Mouse (Mus musculus) forebrain, postnatal 0 days (tissue): ENCODE measurements around the gene Gm4133. TPM values are rescaled to one million over a fixed set of nuclear protein-coding genes. Genes with fewer than 3 reads are reported as not detected.
"Not testable (repeated sequence)": the region's sequence is repeated elsewhere in the genome, so short reads cannot be mapped to it uniquely, and the experiment has no call there.

ENCODE experiments used
- ATAC-seq: fragments of 200-750 bp; cut with Nextera tagmentation; 2 replicates; pipeline ENCODE4 v1.8.0; 2017; ENCODE audit warnings: mild to moderate bottlenecking, moderate library complexity
- DNase-seq: peaks from one replicate; pipeline ENCODE4 v3.0.0-alpha.2; 2015
- H3K27ac ChIP-seq: fragments of 300-500 bp; sonication (generic); 2 replicates; pipeline ENCODE4 v1.5.1; 2014; ENCODE audit warnings: low read depth, mild to moderate bottlenecking, antibody characterized with exemption, low read length, moderate library complexity, mixed read lengths
- H3K27me3 ChIP-seq: fragments of 300-500 bp; sonication (generic); 2 replicates; pipeline ENCODE4 v1.6.1; 2014; ENCODE audit warnings: mild to moderate bottlenecking, low read length, mixed read lengths; ENCODE audit not compliant: insufficient read depth
- H3K36me3 ChIP-seq: fragments of 300-500 bp; sonication (generic); 2 replicates; pipeline ENCODE4 v1.6.1; 2014; ENCODE audit warnings: mild to moderate bottlenecking, moderate library complexity; ENCODE audit not compliant: insufficient read depth
- H3K4me1 ChIP-seq: fragments of 300-500 bp; sonication (generic); 2 replicates; pipeline ENCODE4 v1.6.1; 2014; ENCODE audit warnings: antibody characterized with exemption; ENCODE audit not compliant: insufficient read depth
- H3K4me2 ChIP-seq: fragments of 300-500 bp; sonication (generic); 2 replicates; pipeline ENCODE4 v1.6.1; 2014; ENCODE audit warnings: low read depth, mild to moderate bottlenecking, moderate library complexity
- H3K4me3 ChIP-seq: fragments of 300-500 bp; sonication (generic); 2 replicates; pipeline ENCODE4 v1.5.1; 2014; ENCODE audit warnings: low read depth, low read length, mixed read lengths
- H3K9ac ChIP-seq: fragments of 300-500 bp; sonication (generic); 2 replicates; pipeline ENCODE4 v1.6.1; 2014; ENCODE audit warnings: mild to moderate bottlenecking
- H3K9me3 ChIP-seq: fragments of 300-500 bp; sonication (generic); 2 replicates; pipeline ENCODE4 v1.6.1; 2016; ENCODE audit warnings: low read length
- WGBS: fragments of 180-500 bp; shearing (Covaris S2); extraction: QIAGEN DNeasy Blood & Tissue Kit; methylation state at CpG from one replicate; pipeline ENCODE4 v1.1.7; 2014; 5-methylcytosine and 5-hydroxymethylcytosine counted together
- polyA plus RNA-seq: library from polyadenylated mRNA; unstranded; fragments of >200 nt; fragmentation: Nextera tagmentation; extraction: Ambion mirVana; gene quantifications from 2 replicates; pipeline ENCODE4 v1.2.1, GENCODE M21; 2015
- total RNA-seq: library from RNA; depleted of rRNA; stranded (reverse); fragments of >200 nt; gene quantifications from 2 replicates; pipeline ENCODE4 v1.2.3, GENCODE M21; 2014; rRNA removed

The Gm4133 gene
- total RNA-seq, result not detected in 2 replicates
- not detected in 2 replicates for polyA plus RNA-seq

- WGBS, result no CpG with 5 or more reads among the region's 2 CpGs
These were observed at the start of gene Gm4133 for GRCm38 (mm10) chr7:20333965-20334364. Gene Gm4133, minus strand, starts transcription at chr7:20334065.

GRCm38 (mm10) chr7:20375310-20375709 is 41.4 kb upstream of the Gm4133 start, which contains the start of gene Gm5728:
Gene Gm5728, minus strand, starts transcription at chr7:20375410.
- not testable (repeated sequence) for H3K9me3 ChIP-seq, DNase-seq, H3K9ac ChIP-seq, H3K4me3 ChIP-seq, H3K27ac ChIP-seq, H3K4me1 ChIP-seq, H3K36me3 ChIP-seq, H3K27me3 ChIP-seq, ATAC-seq, H3K4me2 ChIP-seq
- no CpG with 5 or more reads among the region's 1 CpGs for WGBS

More at GRCm38 (mm10) chr7:20333965-20334364, at the start of gene Gm4133:
- H3K4me1 ChIP-seq, H3K9ac ChIP-seq, DNase-seq, H3K4me2 ChIP-seq, H3K36me3 ChIP-seq, H3K27me3 ChIP-seq, H3K27ac ChIP-seq, ATAC-seq, H3K4me3 ChIP-seq, H3K9me3 ChIP-seq: not testable (repeated sequence)

Other genes with a start within 250 kb of the Gm4133 start
- gene Vmn1r91, start 234.4 kb downstream of the Gm4133 start, total RNA-seq, result not detected in 2 replicates
- gene Vmn1r91, start 234.4 kb downstream of the Gm4133 start, polyA plus RNA-seq, result not detected in 2 replicates
- not detected in 2 replicates for gene Gm16442, start 211.5 kb downstream of the Gm4133 start, total RNA-seq
- gene Gm16442, start 211.5 kb downstream of the Gm4133 start, polyA plus RNA-seq, result not detected in 2 replicates
- gene Vmn1r93, start 195.0 kb downstream of the Gm4133 start, total RNA-seq, result not detected in 2 replicates
- gene Vmn1r93, start 195.0 kb downstream of the Gm4133 start, polyA plus RNA-seq, result not detected in 2 replicates
- not detected in 2 replicates for gene Vmn1r94, start 165.7 kb downstream of the Gm4133 start, total RNA-seq
- gene Vmn1r94, start 165.7 kb downstream of the Gm4133 start, polyA plus RNA-seq, result not detected in 2 replicates
- gene Vmn1r95, start 140.4 kb downstream of the Gm4133 start, total RNA-seq, result not detected in 2 replicates
- gene Vmn1r95, start 140.4 kb downstream of the Gm4133 start, polyA plus RNA-seq, result not detected in 2 replicates
- gene Gm6164, start 128.5 kb downstream of the Gm4133 start, total RNA-seq, result not detected in 2 replicates
- gene Gm6164, start 128.5 kb downstream of the Gm4133 start, polyA plus RNA-seq, result not detected in 2 replicates
- not detected in 2 replicates for gene Gm4498, start 100.2 kb downstream of the Gm4133 start, total RNA-seq
- not detected in 2 replicates for gene Gm4498, start 100.2 kb downstream of the Gm4133 start, polyA plus RNA-seq
- not detected in 2 replicates for gene Gm5890, start 71.2 kb downstream of the Gm4133 start, total RNA-seq
- gene Gm5890, start 71.2 kb downstream of the Gm4133 start, polyA plus RNA-seq, result not detected in 2 replicates
- gene Gm5728, start 41.3 kb upstream of the Gm4133 start, total RNA-seq, result not detected in 2 replicates
- gene Gm5728, start 41.3 kb upstream of the Gm4133 start, polyA plus RNA-seq, result not detected in 2 replicates
- gene Vmn1r100, start 83.9 kb upstream of the Gm4133 start, total RNA-seq, result not detected in 2 replicates
- not detected in 2 replicates for gene Vmn1r100, start 83.9 kb upstream of the Gm4133 start, polyA plus RNA-seq
- not detected in 2 replicates for gene Vmn1r101, start 108.5 kb upstream of the Gm4133 start, total RNA-seq
- not detected in 2 replicates for gene Vmn1r101, start 108.5 kb upstream of the Gm4133 start, polyA plus RNA-seq
- gene Gm10670, start 140.9 kb upstream of the Gm4133 start, total RNA-seq, result not detected in 2 replicates
- not detected in 2 replicates for gene Gm10670, start 140.9 kb upstream of the Gm4133 start, polyA plus RNA-seq
- gene Vmn1r103, start 176.5 kb upstream of the Gm4133 start, total RNA-seq, result not detected in 2 replicates
- gene Vmn1r103, start 176.5 kb upstream of the Gm4133 start, polyA plus RNA-seq, result not detected in 2 replicates
- not detected in 2 replicates for gene Vmn1r104, start 199.8 kb upstream of the Gm4133 start, total RNA-seq
- gene Vmn1r104, start 199.8 kb upstream of the Gm4133 start, polyA plus RNA-seq, result not detected in 2 replicates
- not detected in 2 replicates for gene Gm5726, start 211.7 kb upstream of the Gm4133 start, total RNA-seq
- gene Gm5726, start 211.7 kb upstream of the Gm4133 start, polyA plus RNA-seq, result not detected in 2 replicates
- not detected in 2 replicates for gene Gm4141, start 242.2 kb upstream of the Gm4133 start, total RNA-seq
- gene Gm4141, start 242.2 kb upstream of the Gm4133 start, polyA plus RNA-seq, result not detected in 2 replicates